Mouse (Mus musculus): Measurements from ENCODE around the gene Gm10663. TPM values are rescaled to one million over a fixed set of nuclear protein-coding genes. Genes with fewer than 3 reads are reported as not detected.

Gm10663 gene
- total RNA-seq (2021): not detected
- long read RNA-seq, experiment 1: 0 reads
- long read RNA-seq, experiment 2: 0 reads

- intact Hi-C loops (cut with DNase I): no loop called here
- DNase-seq: no peak
Measured at GRCm38 (mm10) chr8:65074733-65075132, at the start of gene Gm10663. Gene Gm10663, plus strand, starts transcription at chr8:65075033.

GRCm38 (mm10) chr8:65028959-65029686 lies 45.7 kb upstream of the Gm10663 start:
- DNase-seq: no peak
- intact Hi-C loops (cut with DNase I): no loop called here

- intact Hi-C loops (cut with DNase I): no loop called here
- no peak for DNase-seq
Measured at GRCm38 (mm10) chr8:65029776-65030175, 45.1 kb upstream of the Gm10663 start.

GRCm38 (mm10) chr8:65030735-65031485 lies 43.9 kb upstream of the Gm10663 start:
- DNase-seq: no peak
- intact Hi-C loops (cut with DNase I): no loop called here

- DNase-seq: no peak
- intact Hi-C loops (cut with DNase I): no loop called here
Measured at GRCm38 (mm10) chr8:65032107-65032506, 42.7 kb upstream of the Gm10663 start.

- intact Hi-C loops (cut with DNase I): no loop called here
Measured at GRCm38 (mm10) chr8:65033056-65033455, 41.8 kb upstream of the Gm10663 start.

GRCm38 (mm10) chr8:65034136-65034535 lies 40.7 kb upstream of the Gm10663 start:
- no peak for DNase-seq
- intact Hi-C loops (cut with DNase I): no loop called here

More at GRCm38 (mm10) chr8:65033056-65033455, 41.8 kb upstream of the Gm10663 start:
- no peak for DNase-seq

- peak in 1 of 2 experiments; percentile 1 for DNase-seq
- intact Hi-C loops (cut with DNase I): no loop called here
Measured at GRCm38 (mm10) chr8:65037117-65037533, 37.7 kb upstream of the Gm10663 start, which contains the start of gene Apela. Gene Apela, minus strand, starts transcription at chr8:65037336.

GRCm38 (mm10) chr8:65046565-65046964 lies 28.3 kb upstream of the Gm10663 start:
- intact Hi-C loops (cut with DNase I): no loop called here
- no peak for DNase-seq

GRCm38 (mm10) chr8:65047193-65047592 lies 27.6 kb upstream of the Gm10663 start:
- intact Hi-C loops (cut with DNase I): no loop called here
- DNase-seq: no peak

GRCm38 (mm10) chr8:65047801-65048200 lies 27.0 kb upstream of the Gm10663 start:
- intact Hi-C loops (cut with DNase I): no loop called here
- no peak for DNase-seq

GRCm38 (mm10) chr8:65053554-65053953 lies 21.3 kb upstream of the Gm10663 start:
- no peak for DNase-seq
- intact Hi-C loops (cut with DNase I): no loop called here

GRCm38 (mm10) chr8:65053968-65054367 lies 20.9 kb upstream of the Gm10663 start:
- no peak for DNase-seq
- intact Hi-C loops (cut with DNase I): no loop called here

- intact Hi-C loops (cut with DNase I): no loop called here
- DNase-seq: no peak
Measured at GRCm38 (mm10) chr8:65056722-65057121, 18.1 kb upstream of the Gm10663 start.

GRCm38 (mm10) chr8:65062195-65062594 lies 12.6 kb upstream of the Gm10663 start:
- intact Hi-C loops (cut with DNase I): no loop called here
- DNase-seq: no peak

GRCm38 (mm10) chr8:65064071-65064470 lies 10.8 kb upstream of the Gm10663 start:
- DNase-seq: no peak
- intact Hi-C loops (cut with DNase I): no loop called here

- intact Hi-C loops (cut with DNase I): no loop called here
Measured at GRCm38 (mm10) chr8:65065622-65066021, 9.2 kb upstream of the Gm10663 start.

GRCm38 (mm10) chr8:65067031-65067430 lies 7.8 kb upstream of the Gm10663 start:
- DNase-seq: no peak
- intact Hi-C loops (cut with DNase I): no loop called here

More at GRCm38 (mm10) chr8:65065622-65066021, 9.2 kb upstream of the Gm10663 start:
- DNase-seq: no peak

GRCm38 (mm10) chr8:65067694-65068472 lies 7.0 kb upstream of the Gm10663 start:
- DNase-seq: no peak
- intact Hi-C loops (cut with DNase I): no loop called here

- DNase-seq: no peak
- intact Hi-C loops (cut with DNase I): no loop called here
Measured at GRCm38 (mm10) chr8:65068473-65068819, 6.4 kb upstream of the Gm10663 start.

GRCm38 (mm10) chr8:65070996-65071395 lies 3.8 kb upstream of the Gm10663 start:
- DNase-seq: no peak
- intact Hi-C loops (cut with DNase I): no loop called here
